Mouse (Mus musculus): ENCODE results near the gene Acp7. TPM values are rescaled to one million over a fixed set of nuclear protein-coding genes. Genes with fewer than 3 reads are reported as not detected.
A peak's percentile ranks its signal among the peaks of the same experiment; 100 is the strongest.

The Acp7 gene
- total RNA-seq, 2 experiments from 2014 or later, result 1.4 to 4.6 TPM

DNA sequence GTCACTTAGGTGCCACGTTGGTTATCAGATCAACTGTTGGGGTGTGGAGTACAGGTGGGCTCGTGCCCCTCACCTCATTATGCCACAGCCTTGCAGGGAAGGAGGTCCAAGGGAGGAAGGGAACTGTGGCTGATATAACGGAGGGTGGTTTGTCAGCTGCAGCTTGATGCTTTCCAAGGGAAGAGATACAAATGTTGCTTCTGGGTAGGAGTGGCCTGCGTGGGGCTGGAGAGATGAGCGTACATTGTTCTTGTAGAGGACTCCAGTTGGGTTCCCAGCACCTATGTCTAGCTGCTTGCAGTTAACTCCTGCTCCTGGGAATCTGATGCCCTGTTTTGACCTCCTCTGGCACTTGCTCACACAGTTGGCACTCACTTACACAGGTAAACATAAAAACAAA is 28.0 kb downstream of the Acp7 start:
- DNase-seq (ENCODE audit: low spot score in 2 of 2), result no peak

DNA sequence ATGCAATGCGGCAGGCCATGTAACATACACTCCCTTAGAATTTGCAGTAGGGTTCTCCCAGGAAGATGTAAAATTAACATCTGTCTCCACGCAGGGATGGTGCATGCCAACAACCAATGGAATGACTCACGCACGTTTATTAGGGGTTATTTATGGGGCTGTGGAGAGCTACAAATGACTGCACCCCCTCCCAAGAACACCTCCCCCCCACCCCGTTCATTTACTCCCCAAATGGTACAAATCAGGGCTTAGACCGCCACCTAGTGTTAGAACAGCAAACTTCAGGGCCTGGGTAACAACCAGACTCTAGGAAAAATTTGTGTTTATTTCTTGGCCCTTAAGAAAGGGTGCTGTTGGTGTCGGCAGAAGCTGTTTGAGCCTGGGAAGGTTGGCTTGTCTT is 29.5 kb downstream of the Acp7 start:
- DNase-seq (ENCODE audit: low spot score in 2 of 2), result peak; percentile 54 to 80

DNA sequence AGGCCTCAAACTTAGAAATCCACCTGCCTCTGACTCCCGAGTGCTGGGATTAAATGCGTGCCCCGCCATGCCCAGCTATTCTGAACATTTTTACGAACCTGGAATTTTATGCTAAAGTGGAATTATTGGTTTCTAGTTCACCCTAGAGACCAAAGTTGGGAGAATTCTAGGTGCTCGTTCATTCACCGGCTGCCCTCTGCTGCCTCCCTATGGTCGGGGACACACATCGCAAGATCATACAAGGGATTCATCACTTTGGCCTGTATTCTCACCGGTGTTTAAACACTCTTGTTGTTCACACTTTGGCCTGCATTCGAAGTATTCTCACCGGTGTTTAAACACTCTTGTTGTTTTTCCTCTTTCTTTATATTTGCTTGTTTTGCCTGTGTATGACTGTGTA is 30.1 kb downstream of the Acp7 start:
- peak; percentile 61 to 77 for DNase-seq (ENCODE audit: low spot score in 2 of 2)

GRCm38 (mm10) chr7:28598951-28599350 is 32.2 kb downstream of the Acp7 start:
- no peak for DNase-seq (ENCODE audit: low spot score in 2 of 2)

- peak; percentile 99 for DNase-seq (ENCODE audit: low spot score in 2 of 2)
Observed at GRCm38 (mm10) chr7:28597642-28598446, 33.3 kb downstream of the Acp7 start, which contains the start of the genes Samd4b and Pak4. Samd4b (minus strand) TSS chr7:28598144. Pak4 (minus strand) TSS chr7:28598185.

GRCm38 (mm10) chr7:28597277-28597570 is 33.9 kb downstream of the Acp7 start:
- no peak for DNase-seq (ENCODE audit: low spot score in 2 of 2)

- DNase-seq (ENCODE audit: low spot score in 2 of 2), result no peak
Observed at GRCm38 (mm10) chr7:28596436-28597276, 34.5 kb downstream of the Acp7 start.

- no peak for DNase-seq (ENCODE audit: low spot score in 2 of 2)
Observed at GRCm38 (mm10) chr7:28595751-28596435, 35.2 kb downstream of the Acp7 start.

DNA sequence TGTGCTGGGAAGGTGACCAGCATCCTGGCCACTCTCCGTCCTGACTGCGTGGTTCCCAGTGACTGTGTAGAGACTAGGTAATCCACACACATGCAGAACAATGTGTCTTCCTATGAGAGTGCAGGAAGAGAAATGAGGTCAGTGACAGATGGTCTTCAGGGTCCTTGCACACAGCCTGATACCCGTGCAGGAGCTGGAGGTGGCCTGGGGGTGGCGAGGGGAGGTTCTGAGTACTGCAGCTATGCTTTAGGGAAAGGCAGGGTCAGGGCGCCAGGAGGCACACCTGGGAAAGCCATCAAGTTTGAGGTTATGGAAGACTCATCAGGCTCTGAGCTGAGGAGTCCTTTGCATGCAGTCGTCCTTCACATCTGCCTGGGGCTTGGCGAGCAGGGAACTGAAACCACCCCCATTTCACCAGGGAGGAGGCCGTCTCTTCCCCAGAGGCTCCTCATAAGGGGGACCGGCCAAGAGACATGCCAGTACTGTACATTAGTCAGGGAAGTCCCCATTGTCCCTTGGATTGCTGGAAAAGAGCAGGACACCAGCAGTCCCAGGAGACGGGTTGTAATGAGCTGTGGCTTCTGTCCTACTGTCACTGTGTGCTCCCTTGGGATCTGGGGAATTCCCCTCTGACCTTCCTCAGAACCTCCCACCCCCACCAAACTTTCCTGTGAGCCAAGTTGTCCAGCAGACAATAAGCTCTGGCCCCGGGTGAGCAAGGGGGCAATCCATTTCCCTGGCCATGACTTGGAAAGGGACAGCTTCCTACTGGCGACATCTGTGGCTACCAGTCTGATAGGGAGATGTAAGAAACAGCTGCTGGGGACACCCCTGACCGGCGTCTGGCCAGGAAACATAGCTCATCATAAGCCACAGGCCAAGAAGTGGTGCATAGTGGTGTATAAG is 37.7 kb downstream of the Acp7 start:
- no peak for DNase-seq (ENCODE audit: low spot score in 2 of 2)

GRCm38 (mm10) chr7:28591862-28592261 is 39.3 kb downstream of the Acp7 start:
- DNase-seq (ENCODE audit: low spot score in 2 of 2), result no peak

- no peak for DNase-seq (ENCODE audit: low spot score in 2 of 2)
Observed at GRCm38 (mm10) chr7:28587644-28588043, 43.5 kb downstream of the Acp7 start.

DNA sequence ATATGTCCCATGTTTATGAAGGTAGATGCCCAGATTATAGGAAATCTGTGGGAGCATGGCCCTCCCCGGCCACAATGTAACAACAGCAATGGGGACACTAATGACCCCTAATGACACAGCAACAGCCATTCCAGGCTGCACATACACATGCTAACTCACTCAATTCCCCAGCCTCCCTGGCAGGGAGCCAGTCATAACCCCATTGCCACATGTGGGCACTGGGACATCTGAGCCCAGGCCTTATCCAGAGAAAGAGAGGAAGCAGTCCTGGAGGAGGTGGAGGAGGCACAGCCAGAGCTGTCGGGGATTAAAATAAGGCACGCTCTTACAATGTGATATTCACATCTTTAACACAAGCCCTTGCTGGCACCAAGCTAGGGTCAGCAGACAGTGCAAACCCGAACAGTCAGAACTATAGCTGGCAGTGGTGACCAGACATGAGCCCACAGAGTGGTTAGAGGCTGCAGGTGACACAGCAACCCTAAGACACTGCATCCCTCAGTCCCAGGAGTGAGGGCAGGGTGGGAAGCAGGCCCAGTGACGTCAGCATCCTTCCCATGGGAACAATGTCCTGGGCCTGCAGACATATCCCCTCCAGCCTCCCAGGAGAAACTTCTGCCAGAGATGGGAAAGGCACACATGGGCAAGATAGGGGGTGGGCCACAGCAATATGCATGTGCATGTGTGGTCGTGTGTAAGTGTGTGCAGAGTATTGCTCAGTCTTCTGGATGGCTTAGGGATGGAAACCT is 44.3 kb downstream of the Acp7 start:
- no peak for DNase-seq (ENCODE audit: low spot score in 2 of 2)

GRCm38 (mm10) chr7:28585001-28585400 is 46.1 kb downstream of the Acp7 start:
- no peak for DNase-seq (ENCODE audit: low spot score in 2 of 2)

DNA sequence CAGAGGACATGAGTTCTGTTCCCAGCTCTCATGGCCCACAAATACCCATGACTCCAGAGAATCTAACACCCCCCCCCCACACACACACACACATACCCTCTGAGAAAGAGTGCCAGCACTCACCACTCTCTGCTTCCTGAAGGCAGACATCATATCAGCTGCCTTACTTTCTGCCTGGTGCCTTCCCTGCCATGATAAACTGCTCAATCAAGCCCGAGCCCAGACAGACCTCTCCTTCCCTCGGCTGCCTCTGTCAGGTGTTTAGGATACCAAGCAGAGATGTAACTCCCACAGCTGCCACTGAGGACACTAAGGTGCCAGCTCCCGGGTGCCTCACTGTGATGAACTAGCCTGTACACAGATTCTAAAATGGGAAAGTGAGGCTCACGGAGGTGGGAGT is 46.7 kb downstream of the Acp7 start:
- DNase-seq (ENCODE audit: low spot score in 2 of 2), result no peak

DNA sequence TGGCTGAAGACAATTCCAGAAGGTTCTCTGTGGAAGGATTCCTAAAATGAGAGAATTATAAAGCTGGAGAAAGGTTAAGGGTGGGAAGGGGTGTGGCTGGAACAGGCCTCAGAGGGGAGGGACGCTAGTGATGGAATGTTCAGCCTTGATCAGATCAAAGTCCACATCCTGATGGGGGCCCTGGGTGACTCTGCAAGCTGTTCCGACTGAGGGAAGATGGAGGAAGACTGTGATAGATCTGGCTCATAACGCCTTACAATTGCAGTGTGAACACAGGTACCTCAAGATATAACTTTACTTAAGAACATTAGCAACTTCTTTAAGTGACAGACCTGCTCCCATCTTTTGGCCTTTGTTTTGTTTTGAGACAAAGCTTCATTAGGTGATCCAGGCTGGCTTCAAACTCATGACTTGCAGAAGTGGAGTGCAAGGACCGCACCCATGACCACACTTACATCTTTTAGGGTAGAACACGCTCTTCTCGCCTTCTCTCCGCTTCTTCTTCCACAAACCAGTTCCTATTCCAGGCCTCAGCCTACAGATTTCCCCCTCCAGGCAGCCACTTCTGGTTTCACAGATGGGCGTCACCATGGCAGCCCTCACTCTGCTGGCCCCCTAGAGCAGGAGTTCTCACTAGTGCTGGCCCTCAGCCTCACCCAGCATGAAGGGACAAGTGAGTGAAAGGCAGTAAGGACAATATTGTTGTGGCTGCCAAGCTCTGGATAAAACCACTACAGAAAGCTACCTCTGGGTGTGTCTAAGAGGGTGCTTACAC is 47.4 kb downstream of the Acp7 start:
- peak in 1 of 2 experiments; percentile 59 for DNase-seq (ENCODE audit: low spot score in 2 of 2)

GRCm38 (mm10) chr7:28582841-28583240 is 48.3 kb downstream of the Acp7 start:
- DNase-seq (ENCODE audit: low spot score in 2 of 2), result peak; percentile 37 to 74

GRCm38 (mm10) chr7:28581721-28582120 is 49.4 kb downstream of the Acp7 start:
- no peak for DNase-seq (ENCODE audit: low spot score in 2 of 2)

DNA sequence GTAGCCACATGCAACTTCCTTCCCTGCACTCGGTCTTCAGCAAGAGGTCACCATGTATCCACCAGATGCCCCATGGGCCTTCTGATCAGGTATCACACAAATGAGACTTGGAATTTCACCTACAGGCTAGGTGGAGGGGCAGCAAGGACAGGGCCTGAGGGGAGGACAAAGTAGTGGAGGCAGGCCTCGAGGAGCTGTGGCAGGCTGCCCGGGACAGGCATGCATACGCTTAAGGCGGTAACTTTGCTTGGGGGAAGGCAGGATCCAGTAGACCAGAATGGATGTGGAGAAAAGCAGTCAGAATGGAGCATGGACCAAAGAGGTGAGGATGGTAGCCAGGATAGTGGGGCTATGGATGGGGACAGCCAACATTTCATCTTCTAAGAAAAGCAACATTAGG is 51.3 kb downstream of the Acp7 start:
- no peak for DNase-seq (ENCODE audit: low spot score in 2 of 2)

DNA sequence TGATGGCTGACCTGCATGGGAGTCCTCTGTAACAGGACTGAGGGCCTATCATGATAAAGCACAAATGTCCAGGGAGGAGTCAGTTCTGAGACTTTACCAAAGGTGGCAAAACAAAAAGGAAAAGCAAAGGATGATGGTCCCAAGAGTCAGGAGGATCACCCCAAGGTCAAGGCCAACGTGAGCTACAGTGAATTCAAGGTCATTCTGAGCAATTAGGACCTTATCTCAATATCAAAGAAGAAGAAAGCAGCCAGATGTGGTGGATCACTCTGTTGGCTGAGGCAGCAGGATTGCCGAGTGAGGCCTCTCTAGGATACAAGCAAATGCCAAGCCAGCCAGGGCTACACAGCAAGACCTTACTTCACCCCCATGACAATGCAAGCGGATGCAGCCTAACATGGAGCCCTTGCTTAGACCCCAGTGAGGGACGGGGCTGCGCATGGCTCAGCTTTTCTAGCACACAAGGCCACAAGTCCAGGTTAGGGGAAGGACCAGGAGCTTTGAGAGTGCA is 52.5 kb downstream of the Acp7 start:
- no peak for DNase-seq (ENCODE audit: low spot score in 2 of 2)

Measured in layer of hippocampus, adult 18-20 months (tissue).